Mouse (Mus musculus) spleen, postnatal 36 days (tissue): ENCODE measurements around the gene Aspm.

Experiments used
- DNase-seq, 2 experiments: peaks; one replicate each; pipeline ENCODE4 v3.0.0; 2022; ENCODE audit warnings: low spot score in 2 of 2, mixed read lengths in 1 of 2

Gene Aspm

DNA sequence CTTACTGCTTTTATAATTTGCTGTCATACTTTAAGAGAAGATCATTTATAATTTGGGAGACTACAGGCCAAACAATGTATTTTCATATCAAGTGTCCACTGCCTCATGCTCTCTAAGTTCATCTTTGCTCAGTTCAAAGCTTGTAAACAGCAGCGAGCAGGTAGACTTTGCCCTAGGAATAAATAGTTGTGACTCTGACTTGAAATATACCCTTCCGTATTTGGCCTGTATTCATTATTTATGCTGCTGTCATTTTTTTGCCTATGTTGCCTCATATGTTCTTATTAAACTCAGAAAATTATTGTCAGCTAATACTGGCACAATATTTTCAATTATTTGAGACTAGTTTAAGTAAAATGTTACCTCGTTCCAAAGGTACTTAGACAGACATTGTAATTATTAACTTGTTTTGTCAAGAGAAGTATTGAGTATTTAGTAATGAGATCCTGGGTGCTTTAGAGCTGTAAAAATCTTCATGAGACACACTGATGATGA is 46.7 kb downstream of the Aspm start, which contains the start of gene F13b:
Gene F13b (plus strand): TSS at position 445 of the 495 bp plus-strand sequence.
- DNase-seq: no peak

DNA sequence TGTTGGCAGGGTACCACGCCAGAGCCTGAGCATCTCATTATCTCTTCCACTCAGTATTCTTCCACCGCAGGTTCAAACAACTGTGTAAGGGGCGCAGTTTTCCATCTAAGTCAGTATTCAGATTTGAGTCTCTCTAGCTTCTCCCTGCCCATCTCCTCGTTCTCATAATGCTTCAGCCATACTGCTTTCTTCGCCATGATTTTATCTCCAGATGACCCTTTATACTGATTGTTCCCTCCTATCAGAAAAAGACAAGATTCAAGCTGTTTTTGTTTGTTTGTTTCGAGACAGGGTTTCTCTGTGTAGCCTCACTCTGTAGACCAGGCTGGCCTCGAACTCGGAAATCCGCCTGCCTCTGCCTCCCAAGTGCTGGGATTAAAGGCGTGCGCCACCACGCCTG is 60.0 kb downstream of the Aspm start:
- DNase-seq: no peak
